8 mouse cellular contexts compared by ENCODE assay signal in the genomic region with DNA sequence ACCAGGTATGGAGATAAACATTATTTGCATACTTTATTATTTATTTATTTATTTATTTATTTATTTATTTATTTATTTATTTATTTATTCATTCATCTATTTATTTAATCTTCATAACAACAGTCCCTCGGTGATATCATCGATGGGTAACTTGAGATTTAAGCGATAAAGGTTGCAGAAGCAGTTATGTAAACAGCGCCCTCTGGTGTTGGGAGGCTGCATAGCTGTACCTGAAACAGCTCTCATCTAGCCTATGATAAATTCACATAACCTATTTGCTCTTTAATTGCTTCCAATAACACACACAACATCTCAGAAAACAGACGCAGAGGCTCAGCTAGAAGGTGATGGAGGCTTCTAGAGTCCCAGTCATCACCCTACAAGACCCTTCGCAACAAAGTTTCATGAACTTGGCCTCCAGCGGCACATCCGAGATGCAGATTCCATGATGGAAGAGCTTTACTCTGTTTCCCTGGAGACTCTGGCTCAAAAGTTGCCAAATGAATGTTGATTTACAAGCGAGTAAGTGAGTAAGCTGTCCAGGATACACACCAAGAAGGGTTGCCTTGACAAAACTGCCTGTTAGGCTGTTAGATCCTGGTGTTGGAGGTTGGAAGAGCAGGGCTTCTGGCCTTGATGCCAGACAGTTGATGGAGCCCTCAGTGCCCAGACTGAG.
DNase-seq lines count a peak whose midpoint lies in the region; ATAC-seq and TF ChIP-seq lines count a peak whose summit lies in the region.

No protein-coding gene starts in this region.

- TF ChIP-seq POLR2A in liver, adult 2 months (IDR thresholded peaks at IDR 0.05; ENCODE audit: extremely low read depth, insufficient read depth, low read length): no peak
- TF ChIP-seq POLR2A in spleen, adult 2 months (IDR thresholded peaks at IDR 0.05; ENCODE audit: low read depth, low read length): no peak

- H3K9me3 ChIP-seq in liver, embryonic 11.5 days (ENCODE audit: control insufficient read depth, low read length): no peaks in the 10 kb centered on the region

- no peaks in the 10 kb centered on the region for H3K79me2 ChIP-seq in liver, adult 2 months (ENCODE audit: control insufficient read depth, insufficient read depth, low read length)

- H3K4me3 ChIP-seq in liver, adult 2 months (ENCODE audit: insufficient read depth, low read depth, low read length): no peak overlapping the region
- no peak overlapping the region for H3K4me3 ChIP-seq in liver, embryonic 11.5 days (ENCODE audit: low read depth, low read length)
- no peak overlapping the region for H3K4me3 ChIP-seq in spleen, adult 2 months (ENCODE audit: extremely low read depth, insufficient read depth, insufficient read length)

- no peaks in the 10 kb centered on the region for H3K36me3 ChIP-seq in liver, adult 2 months (ENCODE audit: control insufficient read depth, insufficient read depth, low read length)
- no peaks in the 10 kb centered on the region for H3K36me3 ChIP-seq in liver, embryonic 11.5 days (ENCODE audit: control insufficient read depth, insufficient read depth, low read length)
- H3K36me3 ChIP-seq in spleen, adult 2 months (ENCODE audit: control insufficient read depth, insufficient read depth, low read length): no peaks in the 10 kb centered on the region

- no peak overlapping the region for H3K9ac ChIP-seq in liver, adult 2 months (ENCODE audit: low read depth, low read length)
- H3K9ac ChIP-seq in liver, embryonic 11.5 days (ENCODE audit: low read depth, low read length): no peak overlapping the region

- no peak for ATAC-seq in liver, embryonic 11.5 days (replicated peaks; ENCODE audit: low FRiP score)

- no peak overlapping the region for H3K27ac ChIP-seq in liver, adult 2 months (replicated peaks; ENCODE audit: insufficient read depth, low read depth, low read length)
- H3K27ac ChIP-seq in liver, embryonic 11.5 days (ENCODE audit: low read depth, low read length): no peak overlapping the region
- no peak overlapping the region for H3K27ac ChIP-seq in spleen, adult 2 months (ENCODE audit: insufficient read depth, low read length)

- TF ChIP-seq CTCF in liver, adult 2 months (IDR thresholded peaks at IDR 0.05; ENCODE audit: low read depth, low read length): peak; percentile 63
- TF ChIP-seq CTCF in spleen, adult 2 months (IDR thresholded peaks at IDR 0.05; ENCODE audit: extremely low read depth, insufficient read depth, insufficient read length, insufficient replicate concordance): peak; percentile 60; the same call in 1 of the 2 replicates

- no peaks in the 10 kb centered on the region for H3K4me1 ChIP-seq in liver, adult 2 months (ENCODE audit: control insufficient read depth, insufficient read depth, low read length)
- no peaks in the 10 kb centered on the region for H3K4me1 ChIP-seq in liver, embryonic 11.5 days (replicated peaks; ENCODE audit: control insufficient read depth, insufficient read depth, low read length)
- H3K4me1 ChIP-seq in spleen, adult 2 months (ENCODE audit: control insufficient read depth, insufficient read depth, insufficient read length): no peaks in the 10 kb centered on the region

- no peak overlapping the region for H3K4me2 ChIP-seq in liver, embryonic 11.5 days

- DNase-seq in adrenal gland, postnatal 14 days: peak; percentile 16
- no peak for DNase-seq in adrenal gland, adult 8-10 months
- DNase-seq in liver, adult 2 months (ENCODE audit: extremely low read depth, low read depth, low spot score): peak; percentile 24
- DNase-seq in liver, embryonic 11.5 days (ENCODE audit: low spot score): no peak
- DNase-seq in c-Kit-positive CD71-positive TER-119-positive erythroid progenitor cells, embryonic 14.5 days (ENCODE audit: low spot score): peak; percentile 19
- no peak for DNase-seq in spleen, adult 2 months (ENCODE audit: low read depth in 1 of 2, low spot score in 2 of 2)
- DNase-seq in cerebellum, adult 8-10 months: no peak
- DNase-seq in urinary bladder, postnatal 36 days (ENCODE audit: low spot score in 2 of 2): no peak

- H3K27me3 ChIP-seq in liver, adult 2 months (ENCODE audit: control insufficient read depth, insufficient read depth, low read length): no peaks in the 10 kb centered on the region
- no peaks in the 10 kb centered on the region for H3K27me3 ChIP-seq in liver, embryonic 11.5 days (replicated peaks; ENCODE audit: control insufficient read depth, insufficient read depth, low read length)
- H3K27me3 ChIP-seq in spleen, adult 2 months (ENCODE audit: control insufficient read depth, insufficient read depth, low read length): no peaks in the 10 kb centered on the region

- 78% methylated on average over 9 of the region's 9 CpGs for WGBS in liver, adult 2 months
- WGBS in liver, embryonic 11.5 days: 71% methylated on average over 9 of the region's 9 CpGs
- 75% methylated on average over 9 of the region's 9 CpGs for WGBS in spleen, adult 2 months

Comparison
In these comparisons a context has a peak if more than half of its experiments do, and no peak if none do; other contexts are left out.
1. DNase-seq: peak in adrenal gland, postnatal 14 days (single experiment), liver, adult 2 months (single experiment) and c-Kit-positive CD71-positive TER-119-positive erythroid progenitor cells, embryonic 14.5 days (single experiment); none in adrenal gland, adult 8-10 months (single experiment), liver, embryonic 11.5 days (single experiment), spleen, adult 2 months (0 of 2), cerebellum, adult 8-10 months (single experiment) and urinary bladder, postnatal 36 days (0 of 2).